Mouse (Mus musculus): ENCODE measurements around the gene Ctnna3.

GRCm38 (mm10) chr10:64342702-64343379 lies 912.9 kb downstream of the Ctnna3 start:
- TF ChIP-seq TCF3 (IDR thresholded peaks at IDR 0.05; ENCODE audit: insufficient read length, low read depth) (no peak), POLR2A (IDR thresholded peaks at IDR 0.05; ENCODE audit: insufficient read length, low read depth) (no peak)

Measured in myocyte (in vitro differentiated cells).